Mouse (Mus musculus): ENCODE measurements around the gene Sema6c.

DNA sequence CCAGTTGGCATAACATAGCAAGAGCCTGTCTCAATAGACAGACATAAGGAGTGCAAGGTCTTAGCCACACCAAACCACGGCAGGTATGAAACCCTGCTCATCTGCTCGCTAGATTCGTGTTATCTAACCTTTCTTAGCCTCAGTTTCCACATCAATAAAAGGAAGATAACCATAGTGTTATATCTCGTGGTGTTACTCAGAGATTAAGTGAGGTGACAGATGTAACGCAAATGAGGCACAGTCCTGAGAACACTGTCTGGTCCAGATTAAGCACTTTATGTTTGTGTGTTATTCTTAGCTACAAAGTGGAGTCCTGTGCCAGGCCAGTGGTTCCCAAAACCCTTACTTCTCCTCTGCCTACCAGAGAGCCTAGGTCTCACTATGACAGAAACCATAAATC, 4.6 kb downstream of the Sema6c start:
- no peak for TF ChIP-seq GATA1 (IDR thresholded peaks at IDR 0.05; ENCODE audit: low read length)
- TF ChIP-seq TAL1 (IDR thresholded peaks at IDR 0.05; ENCODE audit: low read length) = no peak
